Mouse (Mus musculus) left cerebral cortex, adult 6 months (tissue): ENCODE results near the gene Egln3. TPM values are rescaled to one million over a fixed set of nuclear protein-coding genes. Genes with fewer than 3 reads are reported as not detected.

Experiments used
- long read RNA-seq, 2 experiments: library from polyadenylated mRNA; unstranded; transcript quantifications; one replicate each; pipeline ENCODE4 v2.0.0; 2019 to 2020
- polyA plus RNA-seq: library from polyadenylated mRNA; unstranded; fragments of <200 nt; fragmentation: Nextera tagmentation; gene quantifications from 2 replicates; pipeline ENCODE4 v1.2.3, GENCODE M21; 2021

Egln3 gene
- polyA plus RNA-seq, result 4.5 and 5.8 TPM in 2 replicates
- long read RNA-seq, experiment 1, transcript Egln3-201 (5 exons, 2,662 nt), result major isoform, 14 of 17 reads
- long read RNA-seq, experiment 1, partial matches to known transcripts, result 1 of 17 reads
- long read RNA-seq, experiment 1, other reads (novel, unspliced or antisense), result 2 of 17 reads
- long read RNA-seq, experiment 2, partial matches to known transcripts, result 1 of 2 reads
- long read RNA-seq, experiment 2, other reads (novel, unspliced or antisense), result 0 of 2 reads

GRCm38 (mm10) chr12:54203656-54204045 lies at the start of gene Egln3:
TSS of gene Egln3 (minus strand) at chr12:54203860.

